Mouse (Mus musculus) small intestine, adult 10 weeks (tissue): ENCODE measurements around the gene Gm13277. TPM values are rescaled to one million over a fixed set of nuclear protein-coding genes. Genes with fewer than 3 reads are reported as not detected.

Experiments used
- polyA plus RNA-seq: library from polyadenylated mRNA; stranded (reverse); fragments of 350-450 nt; fragmentation: Illumina TruSeq; extraction: RNeasy Lipid Tissue Mini Kit (QIAGEN cat#74804); gene quantifications from one replicate; pipeline ENCODE4 v1.2.3, GENCODE M21; 2014; ENCODE audit warnings: low replicate concordance

The Gm13277 gene
- not detected for polyA plus RNA-seq

DNA sequence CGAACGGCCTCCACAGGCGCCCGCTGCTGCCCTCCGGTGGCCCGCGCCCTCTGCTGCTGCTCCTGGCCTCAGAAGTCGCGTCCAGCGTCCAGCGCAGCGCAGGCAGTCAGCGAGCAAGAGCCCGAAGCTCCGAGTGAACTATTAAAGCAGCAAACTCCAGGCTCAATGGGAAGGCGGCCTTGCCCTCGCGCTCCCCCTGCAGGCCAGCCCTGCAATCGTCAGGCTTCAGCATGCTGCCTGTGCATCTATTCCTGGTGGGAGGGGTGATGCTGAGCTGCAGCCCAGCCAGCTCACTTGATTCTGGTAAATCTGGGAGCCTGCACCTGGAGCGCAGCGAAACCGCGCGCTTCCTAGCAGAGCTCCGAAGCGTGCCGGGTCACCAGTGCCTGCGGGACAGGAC is at the start of gene Gm13277:
TSS of gene Gm13277 (plus strand) at position 231 of the 400 bp plus-strand sequence.

DNA sequence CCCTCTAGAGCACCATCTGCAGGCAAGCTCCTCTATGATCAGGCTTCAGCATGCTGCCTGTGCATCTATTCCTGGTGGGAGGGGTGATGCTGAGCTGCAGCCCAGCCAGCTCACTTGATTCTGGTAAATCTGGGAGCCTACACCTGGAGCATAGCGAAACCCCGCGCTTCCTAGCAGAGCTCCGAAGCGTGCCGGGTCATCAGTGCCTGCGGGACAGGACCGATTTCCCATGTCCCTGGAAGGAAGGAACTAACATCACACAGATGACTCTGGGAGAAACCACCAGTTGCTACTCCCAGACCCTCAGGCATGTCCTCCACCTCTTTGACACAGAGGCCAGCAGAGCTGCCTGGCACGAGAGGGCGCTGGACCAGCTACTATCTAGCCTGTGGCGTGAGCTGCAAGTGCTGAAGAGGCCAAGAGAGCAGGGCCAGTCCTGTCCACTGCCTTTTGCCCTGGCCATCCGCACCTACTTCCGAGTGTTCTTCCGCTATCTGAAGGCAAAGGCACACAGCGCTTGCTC is 33.6 kb upstream of the Gm13277 start, which contains the start of gene Gm13271:
TSS of gene Gm13271 (plus strand) at position 51 of the 523 bp plus-strand sequence.

DNA sequence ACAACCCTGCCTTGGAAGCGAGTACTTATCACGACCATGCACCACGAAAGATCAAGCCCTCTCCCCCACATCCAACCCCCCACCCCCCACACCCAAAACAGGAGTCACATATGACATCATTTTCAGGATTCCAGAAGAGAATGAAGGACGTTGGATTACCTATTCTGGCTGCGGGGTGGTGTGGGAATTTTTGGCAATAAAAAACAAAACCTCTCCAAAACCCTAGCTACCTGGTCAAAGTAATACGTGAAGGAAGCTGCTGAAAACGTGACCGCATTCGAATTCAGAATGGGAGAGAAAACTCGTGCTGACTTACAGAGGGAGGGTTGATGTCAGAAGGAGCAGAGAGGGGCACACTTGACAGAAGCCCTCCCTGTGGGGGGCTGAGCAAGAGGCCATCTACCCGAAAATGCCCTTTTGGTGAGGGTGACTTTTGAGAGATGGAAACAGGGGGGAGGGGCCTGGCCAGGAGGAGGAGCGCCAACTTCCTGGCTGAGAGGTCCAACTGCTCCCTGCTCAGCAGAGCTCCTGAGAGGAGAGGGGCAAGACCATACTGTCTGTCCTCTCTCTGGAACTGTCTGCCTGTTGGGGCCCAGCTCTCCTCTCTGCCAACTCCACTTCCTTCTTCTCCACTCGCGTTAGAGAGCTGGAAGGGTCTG is 28.7 kb upstream of the Gm13277 start, which contains the start of gene Gm13283:
TSS of gene Gm13283 (plus strand) at position 510 of the 659 bp plus-strand sequence.

DNA sequence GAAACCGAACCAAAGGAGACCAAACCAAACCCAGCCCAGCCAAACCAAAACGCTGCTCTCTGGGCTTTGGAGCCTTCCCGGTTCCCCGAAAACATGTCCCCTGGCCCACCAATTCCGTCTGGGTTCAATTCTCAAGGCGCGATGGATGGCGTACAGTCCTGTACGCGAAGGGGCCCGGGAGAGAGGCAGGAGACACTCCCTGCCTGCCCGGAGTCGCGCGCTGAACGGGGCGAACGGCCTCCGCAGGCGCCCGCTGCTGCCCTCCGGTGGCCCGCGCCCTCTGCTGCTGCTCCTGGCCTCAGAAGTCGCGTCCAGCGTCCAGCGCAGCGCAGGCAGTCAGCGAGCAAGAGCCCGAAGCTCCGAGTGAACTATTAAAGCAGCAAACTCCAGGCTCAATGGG is 14.9 kb upstream of the Gm13277 start, which contains the start of gene Gm13290:
TSS of gene Gm13290 (plus strand) at position 301 of the 400 bp plus-strand sequence.

DNA sequence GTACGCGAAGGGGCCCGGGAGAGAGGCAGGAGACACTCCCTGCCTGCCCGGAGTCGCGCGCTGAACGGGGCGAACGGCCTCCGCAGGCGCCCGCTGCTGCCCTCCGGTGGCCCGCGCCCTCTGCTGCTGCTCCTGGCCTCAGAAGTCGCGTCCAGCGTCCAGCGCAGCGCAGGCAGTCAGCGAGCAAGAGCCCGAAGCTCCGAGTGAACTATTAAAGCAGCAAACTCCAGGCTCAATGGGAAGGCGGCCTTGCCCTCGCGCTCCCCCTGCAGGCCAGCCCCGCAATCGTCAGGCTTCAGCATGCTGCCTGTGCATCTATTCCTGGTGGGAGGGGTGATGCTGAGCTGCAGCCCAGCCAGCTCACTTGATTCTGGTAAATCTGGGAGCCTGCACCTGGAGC is 11.8 kb upstream of the Gm13277 start, which contains the start of gene Gm13289:
TSS of gene Gm13289 (plus strand) at position 301 of the 400 bp plus-strand sequence.

DNA sequence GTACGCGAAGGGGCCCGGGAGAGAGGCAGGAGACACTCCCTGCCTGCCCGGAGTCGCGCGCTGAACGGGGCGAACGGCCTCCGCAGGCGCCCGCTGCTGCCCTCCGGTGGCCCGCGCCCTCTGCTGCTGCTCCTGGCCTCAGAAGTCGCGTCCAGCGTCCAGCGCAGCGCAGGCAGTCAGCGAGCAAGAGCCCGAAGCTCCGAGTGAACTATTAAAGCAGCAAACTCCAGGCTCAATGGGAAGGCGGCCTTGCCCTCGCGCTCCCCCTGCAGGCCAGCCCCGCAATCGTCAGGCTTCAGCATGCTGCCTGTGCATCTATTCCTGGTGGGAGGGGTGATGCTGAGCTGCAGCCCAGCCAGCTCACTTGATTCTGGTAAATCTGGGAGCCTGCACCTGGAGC is 8.9 kb upstream of the Gm13277 start, which contains the start of gene Gm13272:
TSS of gene Gm13272 (plus strand) at position 301 of the 400 bp plus-strand sequence.

DNA sequence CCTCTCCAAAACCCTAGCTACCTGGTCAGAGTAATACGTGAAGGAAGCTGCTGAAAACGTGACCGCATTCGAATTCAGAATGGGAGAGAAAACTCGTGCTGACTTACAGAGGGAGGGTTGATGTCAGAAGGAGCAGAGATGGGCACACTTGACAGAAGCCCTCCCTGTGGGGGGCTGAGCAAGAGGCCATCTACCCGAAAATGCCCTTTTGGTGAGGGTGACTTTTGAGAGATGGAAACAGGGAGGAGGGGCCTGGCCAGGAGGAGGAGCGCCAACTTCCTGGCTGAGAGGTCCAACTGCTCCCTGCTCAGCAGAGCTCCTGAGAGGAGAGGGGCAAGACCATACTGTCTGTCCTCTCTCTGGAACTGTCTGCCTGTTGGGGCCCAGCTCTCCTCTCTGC is 6.6 kb upstream of the Gm13277 start, which contains the start of gene Ifnz:
TSS of gene Ifnz (plus strand) at position 301 of the 400 bp plus-strand sequence.

DNA sequence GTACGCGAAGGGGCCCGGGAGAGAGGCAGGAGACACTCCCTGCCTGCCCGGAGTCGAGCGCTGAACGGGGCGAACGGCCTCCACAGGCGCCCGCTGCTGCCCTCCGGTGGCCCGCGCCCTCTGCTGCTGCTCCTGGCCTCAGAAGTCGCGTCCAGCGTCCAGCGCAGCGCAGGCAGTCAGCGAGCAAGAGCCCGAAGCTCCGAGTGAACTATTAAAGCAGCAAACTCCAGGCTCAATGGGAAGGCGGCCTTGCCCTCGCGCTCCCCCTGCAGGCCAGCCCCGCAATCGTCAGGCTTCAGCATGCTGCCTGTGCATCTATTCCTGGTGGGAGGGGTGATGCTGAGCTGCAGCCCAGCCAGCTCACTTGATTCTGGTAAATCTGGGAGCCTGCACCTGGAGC is 3.0 kb upstream of the Gm13277 start, which contains the start of gene Gm13276:
TSS of gene Gm13276 (plus strand) at position 301 of the 400 bp plus-strand sequence.

DNA sequence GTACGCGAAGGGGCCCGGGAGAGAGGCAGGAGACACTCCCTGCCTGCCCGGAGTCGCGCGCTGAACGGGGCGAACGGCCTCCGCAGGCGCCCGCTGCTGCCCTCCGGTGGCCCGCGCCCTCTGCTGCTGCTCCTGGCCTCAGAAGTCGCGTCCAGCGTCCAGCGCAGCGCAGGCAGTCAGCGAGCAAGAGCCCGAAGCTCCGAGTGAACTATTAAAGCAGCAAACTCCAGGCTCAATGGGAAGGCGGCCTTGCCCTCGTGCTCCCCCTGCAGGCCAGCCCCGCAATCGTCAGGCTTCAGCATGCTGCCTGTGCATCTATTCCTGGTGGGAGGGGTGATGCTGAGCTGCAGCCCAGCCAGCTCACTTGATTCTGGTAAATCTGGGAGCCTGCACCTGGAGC is 2.8 kb downstream of the Gm13277 start, which contains the start of gene Gm13278:
TSS of gene Gm13278 (plus strand) at position 301 of the 400 bp plus-strand sequence.

DNA sequence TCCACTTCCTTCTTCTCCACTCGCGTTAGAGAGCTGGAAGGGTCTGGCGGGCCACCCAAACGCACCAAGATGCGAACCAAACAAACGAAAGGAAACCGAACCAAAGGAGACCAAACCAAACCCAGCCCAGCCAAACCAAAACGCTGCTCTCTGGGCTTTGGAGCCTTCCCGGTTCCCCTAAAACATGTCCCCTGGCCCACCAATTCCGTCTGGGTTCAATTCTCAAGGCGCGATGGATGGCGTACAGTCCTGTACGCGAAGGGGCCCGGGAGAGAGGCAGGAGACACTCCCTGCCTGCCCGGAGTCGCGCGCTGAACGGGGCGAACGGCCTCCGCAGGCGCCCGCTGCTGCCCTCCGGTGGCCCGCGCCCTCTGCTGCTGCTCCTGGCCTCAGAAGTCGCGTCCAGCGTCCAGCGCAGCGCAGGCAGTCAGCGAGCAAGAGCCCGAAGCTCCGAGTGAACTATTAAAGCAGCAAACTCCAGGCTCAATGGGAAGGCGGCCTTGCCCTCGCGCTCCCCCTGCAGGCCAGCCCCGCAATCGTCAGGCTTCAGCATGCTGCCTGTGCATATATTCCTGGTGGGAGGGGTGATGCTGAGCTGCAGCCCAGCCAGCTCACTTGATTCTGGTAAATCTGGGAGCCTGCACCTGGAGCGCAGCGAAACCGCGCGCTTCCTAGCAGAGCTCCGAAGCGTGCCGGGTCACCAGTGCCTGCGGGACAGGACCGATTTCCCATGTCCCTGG is 5.7 kb downstream of the Gm13277 start, which contains the start of gene Gm13275:
TSS of gene Gm13275 (plus strand) at position 552 of the 740 bp plus-strand sequence.

DNA sequence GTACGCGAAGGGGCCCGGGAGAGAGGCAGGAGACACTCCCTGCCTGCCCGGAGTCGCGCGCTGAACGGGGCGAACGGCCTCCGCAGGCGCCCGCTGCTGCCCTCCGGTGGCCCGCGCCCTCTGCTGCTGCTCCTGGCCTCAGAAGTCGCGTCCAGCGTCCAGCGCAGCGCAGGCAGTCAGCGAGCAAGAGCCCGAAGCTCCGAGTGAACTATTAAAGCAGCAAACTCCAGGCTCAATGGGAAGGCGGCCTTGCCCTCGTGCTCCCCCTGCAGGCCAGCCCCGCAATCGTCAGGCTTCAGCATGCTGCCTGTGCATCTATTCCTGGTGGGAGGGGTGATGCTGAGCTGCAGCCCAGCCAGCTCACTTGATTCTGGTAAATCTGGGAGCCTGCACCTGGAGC is 8.7 kb downstream of the Gm13277 start, which contains the start of gene Gm13279:
TSS of gene Gm13279 (plus strand) at position 301 of the 400 bp plus-strand sequence.

DNA sequence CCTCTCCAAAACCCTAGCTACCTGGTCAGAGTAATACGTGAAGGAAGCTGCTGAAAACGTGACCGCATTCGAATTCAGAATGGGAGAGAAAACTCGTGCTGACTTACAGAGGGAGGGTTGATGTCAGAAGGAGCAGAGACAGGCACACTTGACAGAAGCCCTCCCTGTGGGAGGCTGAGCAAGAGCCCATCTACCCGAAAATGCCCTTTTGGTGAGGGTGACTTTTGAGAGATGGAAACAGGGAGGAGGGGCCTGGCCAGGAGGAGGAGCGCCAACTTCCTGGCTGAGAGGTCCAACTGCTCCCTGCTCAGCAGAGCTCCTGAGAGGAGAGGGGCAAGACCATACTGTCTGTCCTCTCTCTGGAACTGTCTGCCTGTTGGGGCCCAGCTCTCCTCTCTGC is 10.9 kb downstream of the Gm13277 start, which contains the start of gene Gm13285:
TSS of gene Gm13285 (plus strand) at position 301 of the 400 bp plus-strand sequence.

DNA sequence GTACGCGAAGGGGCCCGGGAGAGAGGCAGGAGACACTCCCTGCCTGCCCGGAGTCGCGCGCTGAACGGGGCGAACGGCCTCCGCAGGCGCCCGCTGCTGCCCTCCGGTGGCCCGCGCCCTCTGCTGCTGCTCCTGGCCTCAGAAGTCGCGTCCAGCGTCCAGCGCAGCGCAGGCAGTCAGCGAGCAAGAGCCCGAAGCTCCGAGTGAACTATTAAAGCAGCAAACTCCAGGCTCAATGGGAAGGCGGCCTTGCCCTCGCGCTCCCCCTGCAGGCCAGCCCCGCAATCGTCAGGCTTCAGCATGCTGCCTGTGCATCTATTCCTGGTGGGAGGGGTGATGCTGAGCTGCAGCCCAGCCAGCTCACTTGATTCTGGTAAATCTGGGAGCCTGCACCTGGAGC is 14.5 kb downstream of the Gm13277 start, which contains the start of gene Gm13287:
TSS of gene Gm13287 (plus strand) at position 301 of the 400 bp plus-strand sequence.

DNA sequence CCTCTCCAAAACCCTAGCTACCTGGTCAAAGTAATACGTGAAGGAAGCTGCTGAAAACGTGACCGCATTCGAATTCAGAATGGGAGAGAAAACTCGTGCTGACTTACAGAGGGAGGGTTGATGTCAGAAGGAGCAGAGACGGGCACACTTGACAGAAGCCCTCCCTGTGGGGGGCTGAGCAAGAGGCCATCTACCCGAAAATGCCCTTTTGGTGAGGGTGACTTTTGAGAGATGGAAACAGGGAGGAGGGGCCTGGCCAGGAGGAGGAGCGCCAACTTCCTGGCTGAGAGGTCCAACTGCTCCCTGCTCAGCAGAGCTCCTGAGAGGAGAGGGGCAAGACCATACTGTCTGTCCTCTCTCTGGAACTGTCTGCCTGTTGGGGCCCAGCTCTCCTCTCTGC is 16.8 kb downstream of the Gm13277 start, which contains the start of gene Gm13288:
TSS of gene Gm13288 (plus strand) at position 301 of the 400 bp plus-strand sequence.

DNA sequence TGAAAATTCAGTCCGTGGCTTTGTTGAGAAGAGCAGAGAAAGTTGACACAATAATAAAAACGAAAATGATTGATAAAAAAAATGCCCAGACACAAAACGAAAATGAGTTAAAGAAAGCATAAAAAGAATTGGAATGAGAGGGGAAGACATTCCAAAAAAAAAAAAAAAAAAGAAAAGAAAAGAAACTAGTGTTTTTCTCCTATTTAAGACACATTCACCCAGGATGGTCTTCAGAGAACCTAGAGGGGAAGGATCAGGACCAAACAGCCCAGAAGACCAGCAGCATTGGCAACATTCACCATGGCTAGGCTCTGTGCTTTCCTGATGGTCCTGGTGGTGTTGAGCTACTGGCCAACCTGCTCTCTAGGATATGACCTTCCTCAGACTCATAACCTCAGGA is 27.5 kb downstream of the Gm13277 start, which contains the start of gene Ifna7:
TSS of gene Ifna7 (plus strand) at position 301 of the 400 bp plus-strand sequence.

DNA sequence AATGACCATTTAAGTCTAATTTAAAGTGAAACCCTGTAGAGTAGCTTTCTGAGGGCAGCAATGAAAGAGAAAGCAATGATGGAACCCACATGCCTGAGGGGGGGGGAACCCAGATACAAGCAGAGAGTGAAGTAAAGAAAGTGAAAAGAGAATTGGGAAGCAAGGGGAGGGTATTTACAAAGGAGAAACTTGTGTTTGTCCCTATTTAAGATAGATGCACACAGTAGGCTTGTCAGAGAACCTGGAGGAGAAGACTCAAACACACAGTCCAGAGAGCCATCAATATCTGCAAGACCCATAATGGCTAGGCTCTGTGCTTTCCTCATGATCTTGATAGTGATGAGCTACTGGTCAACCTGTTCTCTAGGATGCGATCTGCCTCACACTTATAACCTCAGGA is 31.2 kb downstream of the Gm13277 start, which contains the start of gene Ifna11:
TSS of gene Ifna11 (plus strand) at position 301 of the 400 bp plus-strand sequence.

DNA sequence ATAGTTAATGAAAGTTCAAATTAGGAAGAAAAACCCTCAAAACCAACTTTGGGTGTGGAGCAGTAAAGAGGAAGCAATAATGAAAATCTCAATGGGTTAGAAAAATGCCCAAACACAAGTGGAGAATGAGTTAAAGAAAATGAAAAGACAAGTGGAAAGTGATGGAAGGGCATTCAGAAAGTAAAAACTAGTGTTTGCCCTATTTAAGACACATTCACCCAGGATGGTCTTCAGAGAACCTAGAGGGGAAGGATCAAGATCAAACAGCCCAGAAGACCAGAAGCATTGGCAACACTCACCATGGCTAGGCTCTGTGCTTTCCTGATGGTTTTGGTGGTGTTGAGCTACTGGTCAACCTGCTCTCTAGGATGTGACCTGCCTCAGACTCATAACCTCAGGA is 38.7 kb downstream of the Gm13277 start, which contains the start of gene Ifna6:
TSS of gene Ifna6 (plus strand) at position 301 of the 400 bp plus-strand sequence.

DNA sequence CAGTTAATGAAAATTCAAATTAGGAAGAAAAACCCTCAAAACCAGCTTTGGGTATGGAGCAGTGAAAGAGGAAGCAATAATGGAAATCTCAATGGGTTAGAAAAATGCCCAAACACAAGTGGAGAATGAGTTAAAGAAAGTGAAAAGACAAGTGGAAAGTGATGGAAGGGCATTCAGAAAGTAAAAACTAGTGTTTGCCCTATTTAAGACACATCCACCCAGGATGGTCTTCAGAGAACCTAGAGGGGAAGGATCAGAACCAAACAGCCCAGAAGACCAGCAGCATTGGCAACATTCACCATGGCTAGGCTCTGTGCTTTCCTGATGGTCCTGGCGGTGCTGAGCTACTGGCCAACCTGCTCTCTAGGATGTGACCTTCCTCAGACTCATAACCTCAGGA is 46.8 kb downstream of the Gm13277 start, which contains the start of gene Ifna5:
TSS of gene Ifna5 (plus strand) at position 301 of the 400 bp plus-strand sequence.

